Mouse (Mus musculus): ENCODE measurements around the gene Depdc7.

DNA sequence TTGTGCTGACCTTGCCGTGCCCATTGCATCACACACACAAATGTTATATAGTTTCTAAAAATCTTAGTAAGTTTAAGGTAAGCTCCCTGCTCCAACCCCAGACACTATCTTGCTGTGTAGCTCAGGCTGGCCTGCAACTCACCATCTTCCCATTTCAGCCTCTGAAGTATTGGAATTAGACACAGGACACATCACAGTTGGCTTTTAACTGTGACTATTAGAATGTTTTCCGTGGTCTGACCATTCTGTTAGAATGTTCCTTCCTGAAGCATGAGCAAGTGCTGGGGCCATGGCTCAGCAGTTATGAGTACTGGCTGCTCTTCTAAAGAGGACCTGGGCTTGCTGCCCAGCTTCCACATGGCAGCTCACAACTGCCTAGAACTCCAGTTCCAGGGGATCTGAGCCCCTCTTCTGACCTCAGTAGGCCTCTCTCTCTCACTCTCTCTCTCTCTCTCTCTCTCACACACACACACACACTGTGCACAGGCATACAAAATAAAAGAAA, 25.4 kb downstream of the Depdc7 start:
- TF ChIP-seq CTCF (IDR thresholded peaks at IDR 0.05) (no peak), EP300 (IDR thresholded peaks at IDR 0.05) (no peak)

Measured in lung, postnatal 0 days (tissue).